Mouse (Mus musculus) ES-E14 (cell line): Measurements from ENCODE around the gene Mrpl23. TPM values are rescaled to one million over a fixed set of nuclear protein-coding genes. Genes with fewer than 3 reads are reported as not detected.

Experiments used
- DNase-seq: peaks from one replicate; pipeline ENCODE4 v3.0.0-alpha.2; 2013; ENCODE audit warnings: low read depth, low spot score
- H3K27ac ChIP-seq: 2 replicates; pipeline ENCODE4 v1.5.1; 2012; ENCODE audit warnings: low read depth, mild to moderate bottlenecking, low read length, moderate library complexity, mixed read lengths; ENCODE audit not compliant: poor library complexity, insufficient read depth, severe bottlenecking
- H3K36me3 ChIP-seq: 2 replicates; pipeline ENCODE4 v1.6.1; 2012; ENCODE audit warnings: mild to moderate bottlenecking, low read length, moderate library complexity, mixed read lengths; ENCODE audit not compliant: control insufficient read depth, poor library complexity, insufficient read depth, severe bottlenecking
- H3K4me1 ChIP-seq, 2 experiments: fragments of 150-350 bp in 1 of 2; sonication (generic) in 1 of 2; 2 replicates each; pipeline ENCODE4 v1.6.1; 2012; ENCODE audit warnings: low read length in 2 of 2, mild to moderate bottlenecking in 1 of 2, mixed read lengths in 1 of 2; ENCODE audit not compliant: control insufficient read depth in 2 of 2, insufficient read depth in 2 of 2, poor library complexity in 1 of 2
- H3K4me3 ChIP-seq, 2 experiments: fragments of 150-350 bp in 1 of 2; sonication (generic) in 1 of 2; 2 replicates each; pipeline ENCODE4 v1.5.1; 2012; ENCODE audit warnings: low read length in 2 of 2, low read depth in 1 of 2, mild to moderate bottlenecking in 1 of 2, mixed read lengths in 1 of 2; ENCODE audit not compliant: insufficient read depth in 1 of 2, poor library complexity in 1 of 2, severe bottlenecking in 1 of 2
- H3K9ac ChIP-seq: 2 replicates; pipeline ENCODE4 v1.6.1; 2012; ENCODE audit warnings: low read depth, mild to moderate bottlenecking, low read length, mixed read lengths; ENCODE audit not compliant: poor library complexity, insufficient read depth, severe bottlenecking
- H3K9me3 ChIP-seq: fragments of 150-350 bp; sonication (generic); 2 replicates; pipeline ENCODE4 v1.6.1; 2012; ENCODE audit warnings: low read depth, mild to moderate bottlenecking, low read length; ENCODE audit not compliant: control insufficient read depth, insufficient read depth
- CHD2 ChIP-seq: IDR thresholded peaks from 2 replicates; pipeline ENCODE4 v1.6.1; 2014; ENCODE audit warnings: mild to moderate bottlenecking, low read depth, low read length, inconsistent platforms
- HCFC1 ChIP-seq: IDR thresholded peaks from 2 replicates; pipeline ENCODE4 v1.6.1; 2012; ENCODE audit warnings: low read length, inconsistent platforms, borderline replicate concordance; ENCODE audit not compliant: insufficient read depth
- MAFK ChIP-seq: IDR thresholded peaks from 2 replicates; pipeline ENCODE4 v1.6.1; 2014; ENCODE audit warnings: mild to moderate bottlenecking, low read depth, low read length, inconsistent platforms; ENCODE audit not compliant: insufficient read depth
- ZC3H11A ChIP-seq: IDR thresholded peaks from 2 replicates; pipeline ENCODE4 v1.6.1; 2012; ENCODE audit warnings: low read depth, mild to moderate bottlenecking, inconsistent platforms, low read length, borderline replicate concordance
- ZNF384 ChIP-seq: IDR thresholded peaks from 2 replicates; pipeline ENCODE4 v1.6.1; 2012; ENCODE audit warnings: low read depth, low read length, inconsistent platforms
- in situ Hi-C, 2 experiments: fragments of 600-800 bp; cut with MboI; formaldehyde crosslinking; loops; one replicate each; pipeline ENCODE4 v1.15.1; 2025; ENCODE audit warnings: low sequenced_read_pairs in 2 of 2, inconsistent platforms in 1 of 2; ENCODE audit not compliant: unreplicated experiment in 2 of 2
- total RNA-seq: library from RNA; depleted of rRNA; stranded (reverse); fragments of 300-350 nt; gene quantifications from 2 replicates; pipeline ENCODE4 v1.2.3, GENCODE M21; 2012

The Mrpl23 gene
- total RNA-seq, 1 experiment: 49.1 TPM

DNA sequence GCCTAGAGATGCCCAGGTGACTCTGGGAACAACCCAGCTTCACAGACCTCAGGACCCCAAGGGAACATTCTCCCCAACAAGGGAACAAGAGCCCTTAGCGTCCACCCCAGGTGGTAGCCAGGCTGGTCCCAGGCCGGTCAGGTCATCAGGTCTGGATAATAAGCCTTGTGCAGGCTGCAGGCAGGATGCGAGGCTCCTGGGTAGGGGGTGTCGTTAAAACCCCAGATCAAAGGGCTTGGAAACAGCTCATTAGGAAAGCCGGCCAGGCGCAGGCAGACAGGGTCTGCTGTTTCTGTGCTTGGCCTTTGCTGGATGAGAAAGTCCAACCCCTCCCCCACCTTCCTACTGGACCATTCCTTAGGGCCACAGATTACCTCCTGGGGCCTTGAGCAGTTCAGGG, 16.2 kb downstream of the Mrpl23 start:
- Histone ChIP-seq H3K4me3 (no peak overlapping the region), H3K9me3 (no peaks in the 10 kb centered on the region), H3K27ac (no peak overlapping the region), H3K4me1 (peaks cover 2 to 7% of the 10 kb centered on the region in 2 experiments; a peak in 2 of 4 replicates), H3K36me3 (no peaks in the 10 kb centered on the region), H3K9ac (no peak overlapping the region)
- no peak for TF ChIP-seq HCFC1
- TF ChIP-seq MAFK: no peak
- no peak for TF ChIP-seq CHD2
- TF ChIP-seq ZNF384: no peak
- no peak for TF ChIP-seq ZC3H11A
- in situ Hi-C loops: no loop called here
- no peak for DNase-seq

DNA sequence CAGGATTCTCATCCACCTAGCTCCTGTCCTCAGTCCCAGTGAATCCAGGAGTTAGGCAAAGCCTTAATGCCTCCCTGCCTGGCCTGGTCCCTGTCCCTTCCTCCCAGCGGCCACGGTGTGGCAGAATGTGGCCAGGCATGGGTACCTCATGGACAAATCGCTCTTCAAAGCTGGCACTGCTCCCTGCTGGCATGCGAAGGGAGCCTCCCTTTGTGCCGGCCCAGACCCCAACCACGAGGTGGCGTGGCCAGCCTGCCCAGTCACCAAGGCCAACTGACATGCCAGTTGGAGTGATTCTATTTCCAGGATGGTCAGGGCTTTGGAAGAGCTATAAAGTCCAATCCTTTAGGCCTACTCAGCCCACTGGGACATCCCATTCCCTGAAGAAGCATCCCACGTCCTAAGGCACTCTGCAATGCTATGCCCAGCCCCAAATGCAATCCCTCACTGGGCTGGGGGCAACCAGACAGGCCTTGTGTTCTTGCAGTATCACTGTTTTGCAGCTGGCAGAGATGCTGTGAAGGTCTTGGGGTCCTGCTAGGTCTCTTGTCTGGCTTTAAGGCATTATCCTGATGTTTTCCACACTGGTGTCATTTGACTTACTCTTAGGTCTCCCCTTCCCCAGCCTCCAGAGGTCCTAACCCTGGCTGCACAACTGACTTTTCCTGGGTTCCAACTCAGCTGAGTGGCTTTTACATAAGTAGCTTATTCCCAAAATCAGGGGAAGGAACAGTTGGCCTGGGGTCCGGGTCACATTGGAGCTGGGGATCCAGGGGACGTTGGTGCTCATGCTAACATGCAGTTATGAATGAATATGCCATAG, 17.7 kb downstream of the Mrpl23 start:
- in situ Hi-C loops: no loop called here
- TF ChIP-seq HCFC1: no peak
- no peak for TF ChIP-seq ZC3H11A
- no peak for TF ChIP-seq ZNF384
- no peak for TF ChIP-seq MAFK
- TF ChIP-seq CHD2: no peak
- Histone ChIP-seq H3K9ac (no peak overlapping the region), H3K36me3 (no peaks in the 10 kb centered on the region), H3K27ac (no peak overlapping the region), H3K4me1 (peaks cover 2 to 7% of the 10 kb centered on the region in 2 experiments; a peak in 2 of 4 replicates), H3K9me3 (no peaks in the 10 kb centered on the region), H3K4me3 (no peak overlapping the region)
- no peak for DNase-seq

DNA sequence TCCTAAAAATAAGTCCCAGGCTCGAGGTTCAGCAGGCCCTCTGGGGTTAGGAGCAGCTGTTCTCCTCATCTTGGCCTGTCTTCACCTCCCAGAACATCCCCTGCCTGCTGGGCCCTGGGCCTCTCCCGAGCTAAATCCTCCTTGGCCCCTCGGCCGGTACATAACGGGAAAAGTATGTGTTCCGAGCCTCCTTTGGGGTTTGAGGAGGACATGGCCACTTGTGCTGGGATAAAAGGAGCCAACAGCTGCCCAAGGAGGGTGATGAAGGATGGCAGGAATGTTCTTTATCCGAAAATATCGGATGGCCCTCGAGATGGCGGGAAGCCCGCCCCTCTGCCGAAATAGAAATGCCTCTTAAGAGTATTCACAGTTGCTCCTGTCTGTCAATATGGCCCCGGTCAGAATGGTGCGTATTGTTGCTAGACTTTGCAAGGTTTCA, 18.5 kb downstream of the Mrpl23 start:
- Histone ChIP-seq H3K4me3 (no peak overlapping the region), H3K27ac (no peak overlapping the region), H3K4me1 (peaks cover 2 to 7% of the 10 kb centered on the region in 2 experiments; a peak in 2 of 4 replicates), H3K36me3 (no peaks in the 10 kb centered on the region), H3K9me3 (no peaks in the 10 kb centered on the region), H3K9ac (no peak overlapping the region)
- TF ChIP-seq HCFC1 (no peak), ZC3H11A (no peak), MAFK (no peak), CHD2 (no peak), ZNF384 (no peak)
- in situ Hi-C loops: no loop called here
- DNase-seq: no peak

DNA sequence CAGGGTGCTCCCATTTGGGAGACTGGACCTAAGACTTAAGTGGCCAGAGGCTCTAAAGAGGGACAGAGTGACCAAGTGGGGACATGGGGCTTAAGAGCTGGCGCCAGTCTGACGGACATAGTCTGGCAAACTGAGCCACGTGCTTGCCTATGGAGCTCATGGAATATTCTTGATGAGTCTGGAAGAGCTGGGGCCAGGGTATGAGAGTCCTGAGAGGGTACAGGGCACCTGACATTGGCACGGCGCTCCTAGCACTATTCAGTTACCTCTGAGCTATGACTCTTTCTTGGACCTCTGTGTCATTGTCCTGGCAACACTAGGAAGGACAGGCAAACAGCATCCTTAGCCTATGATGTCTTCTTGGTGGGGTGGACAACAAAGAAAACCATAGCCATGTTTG, 19.2 kb downstream of the Mrpl23 start:
- H3K36me3 ChIP-seq: no peaks in the 10 kb centered on the region
- no peak overlapping the region for H3K27ac ChIP-seq
- H3K4me1 ChIP-seq: peaks cover 2 to 7% of the 10 kb centered on the region in 2 experiments; a peak in 2 of 4 replicates
- no peak for TF ChIP-seq HCFC1
- TF ChIP-seq MAFK: no peak
- no peak for TF ChIP-seq ZNF384
- TF ChIP-seq CHD2: no peak
- TF ChIP-seq ZC3H11A: no peak
- in situ Hi-C loops: no loop called here
- no peaks in the 10 kb centered on the region for H3K9me3 ChIP-seq
- no peak overlapping the region for H3K4me3 ChIP-seq
- no peak for DNase-seq
- no peak overlapping the region for H3K9ac ChIP-seq
